Mouse (Mus musculus) thymus, adult 18-20 months (tissue): ENCODE data around the gene A630095N17Rik.
"Not testable (repeated sequence)": the region's sequence is repeated elsewhere in the genome, so short reads cannot be mapped to it uniquely, and the experiment has no call there.

ENCODE experiments used
- DNase-seq, 2 experiments: peaks; one replicate each; pipeline ENCODE4 v3.0.0; 2022; ENCODE audit warnings: mixed read lengths in 2 of 2

Gene A630095N17Rik

GRCm38 (mm10) chr1:75239591-75239990 is 7.7 kb upstream of the A630095N17Rik start:
- no peak for DNase-seq

- peak; percentile 67 to 79 for DNase-seq
Observed at GRCm38 (mm10) chr1:75236117-75237050, 4.5 kb upstream of the A630095N17Rik start, which contains the start of gene Dnajb2. Gene Dnajb2 (plus strand): TSS chr1:75236406.

- DNase-seq, result peak; percentile 57 to 62
Observed at GRCm38 (mm10) chr1:75234606-75235005, 2.7 kb upstream of the A630095N17Rik start.

- not testable (repeated sequence) for DNase-seq
Observed at GRCm38 (mm10) chr1:75232489-75232888, 587 bp upstream of the A630095N17Rik start.

DNA sequence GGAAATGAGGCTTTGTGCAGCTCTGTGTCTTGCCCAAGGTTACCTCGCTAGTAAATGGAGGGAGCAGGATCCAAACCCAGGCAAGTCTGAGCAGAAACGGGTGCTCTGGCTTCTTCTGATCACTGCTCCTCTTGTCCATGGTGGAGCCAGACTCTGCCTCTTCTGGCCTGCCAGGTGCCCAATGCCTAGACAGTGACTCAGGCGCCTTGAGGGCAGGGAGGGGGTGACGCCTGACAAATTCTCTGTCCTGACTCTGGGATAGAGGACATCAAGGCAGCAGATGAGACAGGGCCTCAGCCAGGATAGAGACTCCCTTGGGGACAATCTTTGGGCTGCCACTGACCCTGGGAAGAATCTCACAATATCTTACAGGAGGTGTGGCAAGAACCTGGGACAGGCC is 678 bp downstream of the A630095N17Rik start:
- no peak for DNase-seq

- DNase-seq, result no peak
Observed at GRCm38 (mm10) chr1:75230335-75230994, 1.4 kb downstream of the A630095N17Rik start.

DNA sequence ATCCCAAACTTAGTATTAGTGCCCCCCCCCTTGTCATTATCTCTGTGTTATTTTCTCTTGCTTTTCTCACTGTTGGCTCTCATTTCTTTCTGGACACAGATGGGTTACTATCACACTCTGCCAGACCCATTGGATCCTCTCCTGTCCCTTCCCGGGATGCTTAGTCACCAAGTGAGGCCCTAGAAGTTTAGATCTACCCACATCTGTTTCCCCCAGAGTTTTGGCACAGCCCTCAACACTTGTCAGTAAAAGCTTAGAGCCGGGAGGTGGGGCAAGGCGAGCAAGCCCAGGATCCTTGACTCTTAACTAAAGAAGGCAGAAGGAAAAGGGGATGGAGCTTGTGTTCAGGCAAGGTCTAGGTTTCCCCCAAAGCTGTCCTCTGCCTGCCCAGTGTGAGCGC is 2.7 kb downstream of the A630095N17Rik start:
- DNase-seq, result no peak

- DNase-seq, result no peak
Observed at GRCm38 (mm10) chr1:75227653-75228052, 4.2 kb downstream of the A630095N17Rik start.

DNA sequence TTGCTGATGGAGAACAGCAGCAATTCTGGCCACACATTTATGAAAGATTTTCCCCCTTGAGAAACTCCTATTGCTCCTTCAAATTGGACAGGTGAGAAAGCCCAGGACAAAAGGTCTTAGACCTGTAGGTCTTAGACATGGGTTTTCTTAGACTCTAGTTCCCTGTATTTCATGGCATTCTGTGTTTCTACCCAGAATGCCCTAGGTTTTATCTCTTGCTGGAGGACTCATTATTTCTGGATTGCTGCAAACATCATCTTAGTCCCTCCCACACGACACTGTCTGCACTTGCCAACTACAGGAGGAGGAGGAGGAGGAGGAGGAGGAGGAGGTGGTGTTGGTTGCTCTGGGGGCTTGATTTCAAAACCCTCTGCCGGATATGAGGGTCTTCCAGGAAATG is 5.8 kb downstream of the A630095N17Rik start:
- DNase-seq, result no peak

GRCm38 (mm10) chr1:75225473-75225872 is 6.4 kb downstream of the A630095N17Rik start:
- no peak for DNase-seq

DNA sequence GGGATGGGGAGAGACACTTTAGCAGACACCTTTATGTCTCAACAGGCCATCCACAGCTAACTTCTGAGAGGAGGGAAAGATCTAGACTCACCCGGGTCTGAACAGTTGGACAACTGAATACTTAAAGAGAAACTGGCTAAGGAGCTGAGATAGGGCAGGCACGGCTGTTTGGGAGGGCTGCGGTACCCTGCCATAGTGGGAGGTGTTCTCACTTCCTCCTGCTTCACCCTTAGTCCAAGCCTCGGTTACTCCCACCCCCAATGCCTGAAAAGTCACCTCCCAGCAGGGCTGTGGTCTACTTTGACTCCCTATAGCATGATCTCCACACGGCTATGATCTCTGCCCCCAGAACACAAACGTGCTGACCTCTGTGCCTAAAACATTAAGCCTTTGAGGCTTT is 8.4 kb downstream of the A630095N17Rik start:
- no peak for DNase-seq

DNA sequence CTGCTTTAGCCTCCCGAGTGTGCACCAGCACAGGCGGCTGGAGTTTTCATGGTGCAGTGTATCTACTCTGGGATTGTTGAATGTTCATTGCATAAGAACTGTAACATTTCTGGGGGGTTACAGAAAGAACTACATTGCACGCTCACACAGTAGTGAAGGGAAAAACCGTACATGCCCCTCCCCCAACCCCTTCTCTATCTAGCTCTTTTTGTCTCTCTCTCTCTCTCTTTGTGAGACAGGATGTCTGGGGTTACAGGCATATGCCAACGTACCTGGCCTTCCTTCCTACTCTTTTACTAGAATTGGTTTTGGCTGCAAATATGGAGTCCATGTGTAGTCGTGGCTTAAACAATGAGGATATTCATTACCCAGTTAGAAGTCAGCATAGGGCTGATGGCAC is 9.0 kb downstream of the A630095N17Rik start:
- DNase-seq, result no peak

DNA sequence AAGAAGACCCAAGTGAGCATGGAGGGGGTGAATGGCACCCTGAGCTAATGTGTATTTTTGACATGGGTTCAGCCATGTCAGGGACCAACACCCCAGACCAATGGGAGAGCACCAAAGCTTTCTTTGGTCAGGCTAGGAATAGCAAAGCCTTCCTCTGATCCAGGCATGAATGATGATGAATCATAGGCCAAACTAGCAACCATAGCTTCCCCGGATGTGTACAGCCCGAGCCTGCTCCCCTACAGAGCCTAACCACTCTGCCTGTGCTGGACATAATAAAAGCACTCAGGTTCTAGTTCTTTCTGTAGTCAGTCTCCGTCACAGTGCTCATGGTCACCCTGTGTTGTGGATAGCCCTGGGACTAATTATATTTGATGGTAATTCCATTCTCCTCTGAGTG is 10.4 kb downstream of the A630095N17Rik start:
- DNase-seq, result no peak

DNA sequence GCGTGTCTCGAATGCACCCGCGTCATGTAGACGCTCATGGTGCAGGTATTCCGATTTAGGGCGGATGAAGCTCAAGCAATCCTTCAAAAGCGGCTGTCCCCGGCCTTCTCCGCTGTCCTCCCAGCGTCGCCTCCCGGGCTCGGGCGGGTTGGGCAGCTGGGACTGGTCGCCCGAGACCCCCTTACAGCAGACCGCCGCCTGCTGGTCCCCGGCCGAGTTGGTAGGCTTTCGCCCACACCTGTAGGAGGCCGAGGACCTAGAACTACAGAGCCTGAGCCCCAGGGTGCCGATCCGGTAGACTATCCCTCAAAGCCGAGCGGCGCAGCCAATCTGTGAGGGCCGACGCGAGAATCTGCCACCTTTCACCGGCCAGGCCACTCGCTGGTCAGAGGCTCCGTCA is 12.4 kb downstream of the A630095N17Rik start, which contains the start of gene Tuba4a:
TSS of gene Tuba4a (minus strand) at position 335 of the 400 bp plus-strand sequence.
- peak in 1 of 2 experiments; percentile 40 for DNase-seq

DNA sequence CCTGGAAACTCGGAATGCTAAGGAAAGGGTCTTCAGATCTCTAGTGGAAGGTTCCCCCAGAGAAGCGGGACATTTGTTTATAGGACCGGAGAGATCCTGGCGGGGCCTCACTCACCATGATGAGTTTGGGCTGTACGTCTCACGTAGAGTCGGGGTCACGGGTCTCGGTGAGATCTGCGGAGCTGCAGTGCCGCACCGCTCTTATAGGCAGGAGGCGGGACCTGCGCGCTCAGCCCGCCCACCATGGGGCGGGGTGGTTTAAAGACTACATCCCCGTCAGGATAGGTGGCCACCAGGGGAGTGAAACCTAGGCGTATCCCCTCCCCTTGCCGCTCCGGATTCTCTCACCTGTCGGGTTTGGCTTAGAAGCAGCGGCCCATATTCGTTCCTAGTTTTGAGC is 12.8 kb downstream of the A630095N17Rik start:
- peak; percentile 91 to 94 for DNase-seq

DNA sequence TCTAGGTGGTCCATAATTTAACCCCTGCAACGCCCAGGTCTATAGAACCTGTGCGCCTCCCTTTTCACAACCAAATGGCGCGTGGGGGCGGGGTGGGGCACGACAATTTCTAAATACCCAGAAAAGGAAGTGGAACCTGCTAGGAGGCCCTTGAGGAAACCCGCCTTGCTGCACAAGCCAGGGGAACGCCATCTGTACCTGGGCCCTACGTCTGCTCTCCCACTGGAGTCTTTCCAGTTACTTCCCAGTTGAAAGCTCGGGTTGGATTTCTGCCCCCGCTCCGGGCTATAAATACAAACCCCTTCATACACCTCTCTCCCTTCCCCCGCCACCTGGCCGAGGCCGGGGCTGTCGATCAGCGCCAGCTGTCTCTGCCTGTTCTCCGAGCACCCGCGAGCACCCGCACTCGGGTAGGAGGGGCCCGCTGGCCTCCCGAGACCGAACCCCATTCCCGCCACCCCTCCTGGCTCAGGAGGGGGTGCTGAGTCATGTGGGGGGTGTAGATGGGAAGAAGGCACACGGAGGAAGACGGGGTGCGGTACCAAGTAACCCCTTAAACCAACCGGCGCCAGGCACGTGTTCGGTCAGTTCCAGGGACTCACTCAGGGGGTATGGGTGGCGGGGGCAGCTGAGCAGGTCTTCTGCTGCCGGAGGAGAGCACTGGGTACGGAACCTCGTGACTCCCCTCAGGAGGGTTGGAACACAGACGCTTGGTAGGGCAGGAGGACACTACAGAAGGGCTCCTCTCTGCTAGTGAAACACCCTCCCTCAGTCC is 13.5 kb downstream of the A630095N17Rik start:
- peak; percentile 53 to 63 for DNase-seq

- DNase-seq, result no peak
Observed at GRCm38 (mm10) chr1:75217893-75218226, 14.0 kb downstream of the A630095N17Rik start.

DNA sequence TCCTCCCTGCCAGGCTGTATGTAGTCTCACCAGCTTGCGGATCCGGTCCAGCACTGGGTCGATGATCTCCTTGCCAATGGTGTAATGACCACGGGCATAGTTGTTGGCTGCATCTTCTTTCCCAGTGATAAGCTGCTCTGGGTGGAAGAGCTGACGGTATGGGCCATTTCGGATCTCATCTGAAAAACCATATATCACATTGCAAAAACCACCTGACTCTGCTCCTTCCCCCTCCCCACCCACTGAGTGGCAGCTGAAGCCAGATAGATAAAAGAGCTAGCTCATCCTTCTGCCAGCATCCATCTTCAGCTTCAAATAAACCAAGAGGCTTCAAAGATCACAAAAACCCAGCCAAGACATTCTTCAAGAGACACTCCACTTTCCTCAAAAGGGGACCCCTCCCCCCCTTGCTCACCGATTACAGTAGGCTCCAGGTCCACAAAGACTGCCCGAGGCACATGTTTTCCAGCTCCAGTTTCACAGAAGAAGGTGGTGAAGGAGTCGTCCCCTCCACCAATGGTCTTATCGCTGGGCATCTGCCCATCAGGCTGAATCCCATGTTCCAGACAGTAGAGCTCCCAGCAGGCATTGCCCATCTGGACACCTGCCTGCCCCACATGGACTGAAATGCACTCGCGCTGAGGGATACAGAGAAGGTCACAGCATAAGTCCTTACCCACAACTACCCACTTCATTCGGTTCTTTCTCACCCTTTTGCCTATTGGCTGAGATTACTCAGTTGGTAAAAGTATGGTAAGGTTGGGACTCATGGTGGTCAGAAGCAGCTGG is 14.9 kb downstream of the A630095N17Rik start:
- no peak for DNase-seq

GRCm38 (mm10) chr1:75215785-75216184 is 16.1 kb downstream of the A630095N17Rik start:
- no peak for DNase-seq

- no peak for DNase-seq
Observed at GRCm38 (mm10) chr1:75214886-75215285, 17.0 kb downstream of the A630095N17Rik start.

- DNase-seq, result no peak
Observed at GRCm38 (mm10) chr1:75214442-75214841, 17.5 kb downstream of the A630095N17Rik start.

GRCm38 (mm10) chr1:75213096-75213495 is 18.8 kb downstream of the A630095N17Rik start:
- DNase-seq, result peak in 1 of 2 experiments; percentile 20
